In genomic region chrX:52912372-52912728, GRCm38 (mm10) we compare ENCODE assay signal across 8 mouse cellular contexts. TPM values are rescaled to one million over a fixed set of nuclear protein-coding genes. Genes with fewer than 3 reads are reported as not detected.
A peak's percentile ranks its signal among the peaks of the same experiment; 100 is the strongest.
DNase-seq lines count a peak whose midpoint lies in the region; ATAC-seq lines count a peak whose summit lies in the region.

No protein-coding gene starts in this region.

- H3K4me1 ChIP-seq in erythroblast, embryonic 14.5 days (ENCODE audit: control insufficient read depth) = peaks cover 4% of the 10 kb centered on the region
- no peaks in the 10 kb centered on the region for H3K4me1 ChIP-seq in neural tube, embryonic 11.5 days (ENCODE audit: control insufficient read depth, insufficient read depth, low read length)
- no peaks in the 10 kb centered on the region for H3K4me1 ChIP-seq in limb, embryonic 15.5 days
- no peaks in the 10 kb centered on the region for H3K4me1 ChIP-seq in stomach, embryonic 15.5 days

- no peaks in the 10 kb centered on the region; the same call in 1 of the 2 replicates for H3K27me3 ChIP-seq in erythroblast, embryonic 14.5 days (ENCODE audit: control insufficient read depth)
- H3K27me3 ChIP-seq in neural tube, embryonic 11.5 days (ENCODE audit: control insufficient read depth, insufficient read depth, low read length) = no peaks in the 10 kb centered on the region
- H3K27me3 ChIP-seq in limb, embryonic 15.5 days = no peaks in the 10 kb centered on the region
- H3K27me3 ChIP-seq in stomach, embryonic 15.5 days (replicated peaks) = no peaks in the 10 kb centered on the region

- peak overlapping the region; percentile 17 for H3K4me2 ChIP-seq in neural tube, embryonic 11.5 days (ENCODE audit: low read depth)
- H3K4me2 ChIP-seq in limb, embryonic 15.5 days = peak overlapping the region; percentile 47
- H3K4me2 ChIP-seq in stomach, embryonic 15.5 days = peak overlapping the region; percentile 50

- peak overlapping the region; percentile 92 for H3K27ac ChIP-seq in neural tube, embryonic 11.5 days (ENCODE audit: low read depth, low read length)
- H3K27ac ChIP-seq in limb, embryonic 15.5 days = peak overlapping the region; percentile 89
- H3K27ac ChIP-seq in stomach, embryonic 15.5 days = peak overlapping the region; percentile 86

- H3K36me3 ChIP-seq in erythroblast, embryonic 14.5 days (ENCODE audit: control insufficient read depth) = no peaks in the 10 kb centered on the region
- no peaks in the 10 kb centered on the region for H3K36me3 ChIP-seq in neural tube, embryonic 11.5 days (ENCODE audit: control insufficient read depth, insufficient read depth, low read length)
- H3K36me3 ChIP-seq in limb, embryonic 15.5 days = no peaks in the 10 kb centered on the region
- no peaks in the 10 kb centered on the region for H3K36me3 ChIP-seq in stomach, embryonic 15.5 days

- H3K9me3 ChIP-seq in erythroblast, embryonic 14.5 days (ENCODE audit: control insufficient read depth, low read length) = peaks cover 7% of the 10 kb centered on the region
- H3K9me3 ChIP-seq in neural tube, embryonic 11.5 days (ENCODE audit: control insufficient read depth, low read length) = no peaks in the 10 kb centered on the region
- H3K9me3 ChIP-seq in limb, embryonic 15.5 days = no peaks in the 10 kb centered on the region
- no peaks in the 10 kb centered on the region for H3K9me3 ChIP-seq in stomach, embryonic 15.5 days

- 15% methylated on average over 25 of the region's 26 CpGs for WGBS in neural tube, embryonic 11.5 days
- WGBS in limb, embryonic 15.5 days = 17% methylated on average over 24 of the region's 26 CpGs
- 29% methylated on average over 26 of the region's 26 CpGs for WGBS in stomach, embryonic 15.5 days

- peak overlapping the region; percentile 85 for H3K4me3 ChIP-seq in erythroblast, embryonic 14.5 days (replicated peaks)
- peak overlapping the region; percentile 65 for H3K4me3 ChIP-seq in neural tube, embryonic 11.5 days (ENCODE audit: low read depth, low read length)
- peak overlapping the region; percentile 61 for H3K4me3 ChIP-seq in limb, embryonic 15.5 days
- peak overlapping the region; percentile 65 for H3K4me3 ChIP-seq in stomach, embryonic 15.5 days (replicated peaks)

- no peak for DNase-seq in neural tube, embryonic 11.5 days (ENCODE audit: low spot score)
- DNase-seq in neural tube, embryonic 10.5 days (ENCODE audit: extremely low spot score, low spot score) = no peak
- no peak for DNase-seq in retina, postnatal 1 day
- DNase-seq in right cerebral cortex, postnatal 36 days (ENCODE audit: low spot score in 2 of 2) = no peak

- H3K9ac ChIP-seq in neural tube, embryonic 11.5 days (ENCODE audit: low read length) = peak overlapping the region; percentile 86
- H3K9ac ChIP-seq in limb, embryonic 15.5 days = peak overlapping the region; percentile 64
- H3K9ac ChIP-seq in stomach, embryonic 15.5 days = peak overlapping the region; percentile 46; the same call in 1 of the 2 replicates

- ATAC-seq in erythroblast, adult 5-6 weeks (replicated peaks; ENCODE audit: low FRiP score, poor library complexity, severe bottlenecking) = no peak
- peak; percentile 69 for ATAC-seq in neural tube, embryonic 11.5 days (ENCODE audit: insufficient read depth, low FRiP score, low TSS enrichment)
- ATAC-seq in limb, embryonic 15.5 days (ENCODE audit: insufficient number of reproducible peaks, low FRiP score, low TSS enrichment, low read depth) = no peak; the same call in 1 of the 2 replicates
- no peak for ATAC-seq in stomach, embryonic 15.5 days (ENCODE audit: insufficient read depth, low FRiP score, low read depth)

RNA-seq across cellular contexts. Expression of gene Phf6, which starts 0.3 kb away (rescaled TPM):
- 0.21 and 0.27 TPM in 2 replicates for polyA plus RNA-seq in erythroblast, embryonic 14.5 days (2012)
- 10.9 and 17.9 TPM in 2 replicates for total RNA-seq in erythroblast, adult 5-6 weeks (2015; ENCODE audit: low replicate concordance)
- 6.3 and 7.5 TPM in 2 replicates for total RNA-seq in erythroblast, adult 5-6 weeks (2017; ENCODE audit: low replicate concordance)
- polyA plus RNA-seq in neural tube, embryonic 11.5 days (2014; fragmentation: Nextera tagmentation; extraction: Ambion mirVana) = 111 and 120 TPM in 2 replicates
- polyA plus RNA-seq in limb, embryonic 15.5 days (2015; fragmentation: Nextera tagmentation; extraction: Ambion mirVana) = 31.3 and 35.8 TPM in 2 replicates
- polyA plus RNA-seq in stomach, embryonic 15.5 days (2015; fragmentation: Nextera tagmentation; extraction: Ambion mirVana) = 26.4 and 30.4 TPM in 2 replicates

Comparison
In these comparisons a context has a peak if more than half of its experiments do, and no peak if none do; other contexts are left out.
1. RNA of gene Phf6, which starts 0.3 kb away (polyA plus RNA-seq): 111 to 120 TPM in neural tube, embryonic 11.5 days, 31.3 to 35.8 TPM in limb, embryonic 15.5 days and 26.4 to 30.4 TPM in stomach, embryonic 15.5 days; 0.21 to 0.27 TPM in erythroblast, embryonic 14.5 days; every median in the first group is over 10 times any median in the second.
2. Peak in every context shown above with its lines, with median percentiles within 50 percentile points of each other: H3K4me3 ChIP-seq, H3K27ac ChIP-seq, H3K4me2 ChIP-seq and H3K9ac ChIP-seq.